Mouse (Mus musculus) liver, embryonic 16.5 days (tissue): ENCODE results near the gene Gm20425. TPM values are rescaled to one million over a fixed set of nuclear protein-coding genes. Genes with fewer than 3 reads are reported as not detected.

Source experiments
- ATAC-seq: fragments of 200-750 bp; cut with Nextera tagmentation; 2 replicates; pipeline ENCODE4 v1.8.0; 2017; ENCODE audit warnings: low read depth, mild to moderate bottlenecking, moderate number of reproducible peaks, moderate library complexity
- H3K27ac ChIP-seq: fragments of 300-500 bp; sonication (generic); 2 replicates; pipeline ENCODE4 v1.5.1; 2014; ENCODE audit warnings: mild to moderate bottlenecking, low read length
- H3K27me3 ChIP-seq: fragments of 300-500 bp; sonication (generic); 2 replicates; pipeline ENCODE4 v1.6.1; 2014; ENCODE audit warnings: low read depth, low read length, mixed read lengths; ENCODE audit not compliant: control insufficient read depth, insufficient read depth
- H3K36me3 ChIP-seq: fragments of 300-500 bp; sonication (generic); 2 replicates; pipeline ENCODE4 v1.6.1; 2014; ENCODE audit warnings: mild to moderate bottlenecking; ENCODE audit not compliant: control insufficient read depth, insufficient read depth
- H3K4me1 ChIP-seq: fragments of 300-500 bp; sonication (generic); 2 replicates; pipeline ENCODE4 v1.6.1; 2014; ENCODE audit warnings: low read depth, low read length, mixed read lengths; ENCODE audit not compliant: control insufficient read depth
- H3K4me2 ChIP-seq: fragments of 300-500 bp; sonication (generic); 2 replicates; pipeline ENCODE4 v1.6.1; 2014; ENCODE audit warnings: low read depth, low read length, mixed read lengths
- H3K4me3 ChIP-seq: fragments of 300-500 bp; sonication (generic); 2 replicates; pipeline ENCODE4 v1.5.1; 2014; ENCODE audit warnings: low read depth, mild to moderate bottlenecking, low read length
- H3K9ac ChIP-seq: fragments of 300-500 bp; sonication (generic); 2 replicates; pipeline ENCODE4 v1.6.1; 2014; ENCODE audit warnings: low read depth, low read length
- H3K9me3 ChIP-seq: fragments of 300-500 bp; sonication (generic); replicated peaks from 2 replicates; pipeline ENCODE4 v1.6.1; 2016; ENCODE audit warnings: low read length; ENCODE audit not compliant: control insufficient read depth
- WGBS: fragments of 180-500 bp; shearing (Covaris S2); extraction: QIAGEN DNeasy Blood & Tissue Kit; methylation state at CpG from one replicate; pipeline ENCODE4 v1.1.7; 2014; ENCODE audit not compliant: insufficient replicate concordance; 5-methylcytosine and 5-hydroxymethylcytosine counted together
- polyA plus RNA-seq: library from polyadenylated mRNA; unstranded; fragments of >200 nt; fragmentation: Nextera tagmentation; extraction: Ambion mirVana; gene quantifications from 2 replicates; pipeline ENCODE4 v1.2.1, GENCODE M21; 2015

Gene Gm20425
- polyA plus RNA-seq: 1.8 and 3.4 TPM in 2 replicates

DNA sequence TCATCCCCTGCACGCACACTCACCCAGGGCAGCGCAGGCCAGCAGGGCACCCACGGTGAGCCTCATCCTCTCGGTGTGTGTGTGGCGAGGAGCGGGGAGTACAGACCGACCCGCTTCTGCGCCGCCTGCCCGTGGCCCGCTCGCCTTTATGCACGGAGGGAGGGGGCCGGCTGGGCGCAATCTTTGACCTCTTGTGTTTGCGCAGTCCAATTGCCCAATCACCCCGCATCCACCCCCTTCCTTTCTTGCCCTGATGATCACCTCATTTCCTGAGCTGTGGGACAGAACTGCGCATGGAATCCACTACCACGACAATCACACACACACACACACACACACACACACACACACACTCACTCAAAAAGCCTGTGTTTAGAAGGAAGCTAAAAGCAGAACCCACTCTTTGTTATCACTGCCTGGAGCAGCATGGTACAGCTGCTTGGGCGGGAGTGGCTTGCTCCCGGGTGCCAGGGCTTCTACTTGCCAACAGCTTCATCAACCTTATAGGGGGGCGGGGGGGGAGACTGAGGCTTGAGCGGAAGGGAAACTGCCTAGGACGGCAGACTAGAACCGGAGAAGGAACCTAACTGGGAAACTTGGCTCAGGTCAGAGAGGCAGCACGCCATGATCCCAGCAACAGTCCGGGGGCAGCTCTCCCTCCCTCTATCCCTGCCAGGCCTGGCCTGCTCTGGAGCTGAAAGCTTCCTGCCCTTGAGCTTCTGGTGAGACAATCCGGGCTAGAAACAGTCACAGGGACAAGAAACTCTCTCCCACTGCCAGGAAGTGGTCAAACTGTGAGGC lies at the start of gene Gm20425, which contains the start of gene Trf:
Gene Gm20425, minus strand, starts transcription at position 157 of the 801 bp plus-strand sequence.
Gene Trf, minus strand, starts transcription at position 294 of the 801 bp plus-strand sequence.
- Histone ChIP-seq H3K27me3 (no peaks in the 10 kb centered on the region), H3K36me3 (no peaks in the 10 kb centered on the region), H3K4me3 (peak within 1 kb of the TSS; percentile 47), H3K4me1 (peaks cover 12% of the 10 kb centered on the region), H3K9ac (peak within 1 kb of the TSS; percentile 43), H3K9me3 (no peaks in the 10 kb centered on the region), H3K27ac (peak within 1 kb of the TSS; percentile 81), H3K4me2 (peak within 1 kb of the TSS; percentile 49)
- 8% methylated on average over 29 of the region's 29 CpGs for WGBS
- peak; percentile 72 for ATAC-seq

DNA sequence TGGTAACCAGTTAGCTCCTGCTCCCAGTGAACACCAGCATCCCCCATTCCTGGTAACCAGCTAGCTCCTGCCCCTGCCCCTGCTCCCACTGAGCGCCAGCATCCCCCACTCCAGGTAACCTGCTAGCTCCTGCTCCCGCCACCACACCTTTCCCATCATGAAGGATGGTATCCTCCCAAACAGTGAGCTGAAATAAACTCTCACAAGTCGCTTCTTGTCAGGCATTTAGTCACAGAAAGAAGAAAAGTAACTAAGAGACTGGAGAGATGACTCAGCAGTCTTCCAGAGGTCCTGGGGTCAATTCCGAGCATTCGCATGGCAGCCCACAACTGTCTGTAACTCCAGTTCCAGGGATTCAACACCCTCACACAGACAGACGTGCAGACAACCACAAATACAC lies 46.8 kb upstream of the Gm20425 start:
- no peak for ATAC-seq
- Histone ChIP-seq H3K9ac (no peak overlapping the region), H3K4me3 (no peak overlapping the region), H3K4me1 (peaks cover 8% of the 10 kb centered on the region), H3K27me3 (no peaks in the 10 kb centered on the region), H3K27ac (no peak overlapping the region), H3K36me3 (peaks cover 51% of the 10 kb centered on the region), H3K4me2 (no peak overlapping the region), H3K9me3 (no peaks in the 10 kb centered on the region)
- 85% methylated on average over 6 of the region's 6 CpGs for WGBS

DNA sequence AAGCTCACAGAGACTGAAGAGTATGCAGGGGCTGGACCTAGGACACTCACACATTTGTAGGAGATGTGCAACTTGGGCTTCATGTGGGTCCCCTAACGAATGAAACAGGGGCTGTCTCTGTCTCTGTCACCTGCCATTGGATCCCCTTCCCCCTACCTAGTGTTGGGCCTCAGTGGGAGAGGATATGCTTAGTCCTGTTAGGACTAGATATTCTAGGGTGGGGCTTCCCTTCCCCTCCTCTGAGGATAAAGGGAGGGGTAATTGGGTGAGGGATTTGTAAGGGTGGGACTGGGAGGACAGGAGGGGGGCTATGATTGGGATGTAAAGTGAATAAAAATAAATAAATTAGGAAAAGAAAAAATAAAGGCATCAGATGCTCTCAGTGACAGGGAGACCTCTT lies 45.6 kb upstream of the Gm20425 start:
- 48% methylated on average over 1 of the region's 1 CpGs for WGBS
- no peak overlapping the region for H3K4me2 ChIP-seq
- H3K27me3 ChIP-seq: no peaks in the 10 kb centered on the region
- H3K27ac ChIP-seq: no peak overlapping the region
- peaks cover 8% of the 10 kb centered on the region for H3K4me1 ChIP-seq
- ATAC-seq: no peak
- no peak overlapping the region for H3K4me3 ChIP-seq
- no peaks in the 10 kb centered on the region for H3K9me3 ChIP-seq
- peaks cover 43% of the 10 kb centered on the region for H3K36me3 ChIP-seq
- H3K9ac ChIP-seq: no peak overlapping the region

DNA sequence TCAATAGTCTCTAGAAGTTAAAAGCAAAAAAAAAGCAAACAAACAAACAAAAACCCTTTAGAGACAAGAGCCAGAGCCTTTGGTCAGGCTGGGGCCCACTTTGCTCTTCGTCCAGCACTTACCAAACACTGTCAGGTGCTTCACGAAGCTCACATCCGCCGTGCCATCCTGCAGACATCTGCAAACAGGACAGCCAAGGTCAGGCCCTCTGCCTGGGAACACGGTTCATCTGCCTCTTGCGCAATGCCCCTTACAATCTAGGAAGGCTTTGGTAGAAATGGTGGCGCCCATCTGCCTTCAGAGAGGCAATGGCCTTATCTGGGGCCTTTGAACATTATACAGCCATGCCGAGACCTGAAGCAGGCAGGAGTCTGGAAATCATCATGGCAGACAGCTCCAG lies 44.7 kb upstream of the Gm20425 start:
- Histone ChIP-seq H3K27me3 (no peaks in the 10 kb centered on the region), H3K4me3 (no peak overlapping the region), H3K9ac (no peak overlapping the region), H3K27ac (no peak overlapping the region), H3K4me2 (no peak overlapping the region), H3K36me3 (peaks cover 35% of the 10 kb centered on the region), H3K4me1 (peaks cover 8% of the 10 kb centered on the region), H3K9me3 (no peaks in the 10 kb centered on the region)
- ATAC-seq: peak; percentile 76
- WGBS: 58% methylated on average over 8 of the region's 8 CpGs

DNA sequence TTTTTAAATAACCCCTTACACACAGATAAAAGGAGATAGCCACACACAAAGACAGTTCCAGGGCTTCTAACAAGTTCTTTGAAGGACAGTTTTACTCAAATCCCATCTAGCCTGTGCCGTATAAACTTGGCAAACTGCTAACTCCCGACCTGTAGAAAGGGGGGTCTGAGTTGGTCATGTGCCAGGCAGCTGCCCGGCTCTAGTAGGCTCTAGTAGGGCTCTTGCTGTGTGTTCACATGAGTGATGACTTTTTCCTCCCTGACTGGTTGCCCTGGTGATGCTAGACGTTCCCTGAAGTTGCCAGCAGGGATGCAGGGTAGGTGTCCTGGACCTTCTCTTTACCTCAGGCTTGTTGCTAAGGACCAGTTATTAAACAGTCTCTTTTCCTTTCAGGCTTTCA lies 41.0 kb upstream of the Gm20425 start:
- Histone ChIP-seq H3K4me1 (peaks cover 8% of the 10 kb centered on the region), H3K4me3 (no peak overlapping the region), H3K27me3 (no peaks in the 10 kb centered on the region), H3K27ac (no peak overlapping the region), H3K36me3 (peaks cover 27% of the 10 kb centered on the region), H3K4me2 (no peak overlapping the region), H3K9ac (no peak overlapping the region), H3K9me3 (no peaks in the 10 kb centered on the region)
- no peak for ATAC-seq
- WGBS: 45% methylated on average over 4 of the region's 4 CpGs

DNA sequence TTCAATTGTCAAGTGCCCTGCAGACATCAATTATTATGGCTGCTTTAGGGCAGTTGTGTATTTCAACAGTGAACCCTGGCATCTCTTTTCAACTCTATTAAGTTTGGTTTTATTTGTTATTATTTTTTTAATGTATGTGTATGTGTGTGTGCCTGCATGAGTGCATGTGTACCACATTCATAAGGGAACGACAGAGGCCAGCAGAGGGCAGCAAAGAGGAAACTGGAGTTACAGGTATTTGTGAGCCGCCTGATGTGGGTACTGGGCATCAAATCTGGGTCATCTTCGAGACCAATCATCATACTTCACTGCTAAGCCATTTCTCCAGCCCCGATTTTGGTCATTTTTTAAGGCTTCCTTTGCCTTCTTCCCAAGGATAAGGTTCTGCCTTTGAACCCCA lies 35.7 kb upstream of the Gm20425 start:
- H3K27me3 ChIP-seq: no peaks in the 10 kb centered on the region
- H3K4me3 ChIP-seq: no peak overlapping the region
- no peak for ATAC-seq
- H3K9me3 ChIP-seq: no peaks in the 10 kb centered on the region
- H3K27ac ChIP-seq: no peak overlapping the region
- H3K4me2 ChIP-seq: no peak overlapping the region
- H3K9ac ChIP-seq: no peak overlapping the region
- 80% methylated on average over 4 of the region's 4 CpGs for WGBS
- peaks cover 48% of the 10 kb centered on the region for H3K36me3 ChIP-seq
- H3K4me1 ChIP-seq: no peaks in the 10 kb centered on the region

DNA sequence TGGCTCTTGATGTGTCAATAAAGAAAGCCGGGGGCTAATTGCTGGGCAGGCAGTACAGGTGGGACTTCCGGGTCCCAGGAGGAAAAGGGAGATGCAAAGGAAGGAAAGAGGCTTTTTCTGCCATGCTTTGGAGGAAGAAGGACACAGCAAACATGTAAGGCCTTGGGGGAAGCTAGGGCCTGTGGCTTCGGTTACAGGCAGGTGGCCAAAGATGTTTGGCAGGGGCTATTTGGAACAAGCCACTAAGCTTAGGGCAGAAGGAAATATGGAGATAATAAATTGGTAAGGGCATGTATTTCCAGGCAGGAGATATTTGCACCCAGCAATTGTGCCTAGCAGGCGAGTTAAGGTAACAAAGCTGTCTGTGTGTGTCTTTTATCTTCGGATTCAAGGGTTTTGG lies 22.8 kb upstream of the Gm20425 start:
- 72% methylated on average over 5 of the region's 5 CpGs for WGBS
- no peak overlapping the region for H3K4me3 ChIP-seq
- peaks cover 27% of the 10 kb centered on the region for H3K36me3 ChIP-seq
- no peaks in the 10 kb centered on the region for H3K27me3 ChIP-seq
- no peaks in the 10 kb centered on the region for H3K4me1 ChIP-seq
- H3K9ac ChIP-seq: no peak overlapping the region
- no peaks in the 10 kb centered on the region; the same call in 1 of the 2 replicates for H3K9me3 ChIP-seq
- no peak overlapping the region for H3K4me2 ChIP-seq
- no peak for ATAC-seq
- H3K27ac ChIP-seq: no peak overlapping the region

DNA sequence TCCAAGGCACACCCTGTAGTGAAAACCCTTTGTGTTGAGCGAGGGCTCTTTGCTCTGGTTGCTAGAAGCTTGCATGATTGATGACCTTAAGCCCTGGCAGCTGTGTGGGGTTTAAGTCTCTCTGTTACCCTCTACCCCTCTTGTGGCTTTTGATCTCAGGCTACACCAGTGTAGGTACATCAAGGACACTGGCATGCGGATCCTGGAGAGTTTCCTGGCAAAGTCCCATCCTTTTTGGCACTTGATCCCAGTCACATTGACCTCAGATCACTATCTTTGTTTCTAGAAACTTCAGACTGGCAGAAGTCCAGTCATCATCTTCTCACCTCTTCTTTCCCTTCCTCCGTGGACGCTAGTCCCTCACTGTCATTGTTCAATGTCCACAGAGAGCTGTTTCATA lies 18.5 kb upstream of the Gm20425 start:
- Histone ChIP-seq H3K4me3 (no peak overlapping the region), H3K9ac (no peak overlapping the region), H3K4me1 (peaks cover 4% of the 10 kb centered on the region), H3K9me3 (no peaks in the 10 kb centered on the region; the same call in 1 of the 2 replicates), H3K36me3 (peaks cover 8% of the 10 kb centered on the region), H3K27me3 (no peaks in the 10 kb centered on the region), H3K27ac (no peak overlapping the region), H3K4me2 (no peak overlapping the region)
- WGBS: 56% methylated on average over 4 of the region's 4 CpGs
- ATAC-seq: no peak

DNA sequence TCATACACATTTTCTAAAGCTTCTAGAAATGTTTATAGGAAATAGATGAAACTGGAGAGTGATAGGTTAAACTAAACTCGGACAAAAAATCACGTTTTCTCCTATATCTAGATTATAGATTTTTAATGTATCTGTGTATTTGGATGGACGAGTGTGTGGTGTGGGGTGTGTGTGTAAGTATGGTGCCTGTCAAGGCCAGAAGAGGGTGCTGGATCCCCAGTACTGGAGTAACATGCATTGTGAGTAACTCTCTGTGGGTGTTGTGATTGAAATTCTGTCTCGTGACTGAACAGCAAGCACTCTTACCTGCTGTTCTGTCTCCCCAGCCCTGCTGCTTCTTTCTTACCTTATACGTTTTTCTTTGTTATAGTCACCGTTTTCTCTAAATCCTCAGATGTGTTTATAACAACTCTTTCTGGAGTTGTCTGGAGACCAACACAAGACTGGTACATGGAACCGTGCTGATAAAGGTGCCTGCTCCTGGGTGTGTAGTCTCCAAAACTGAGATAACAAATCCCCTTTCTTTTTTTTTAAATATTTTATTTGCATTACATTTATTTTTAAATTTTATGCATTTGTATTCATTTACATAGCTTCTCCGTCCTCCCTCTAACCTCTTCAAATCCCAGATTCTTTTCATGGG lies 16.5 kb upstream of the Gm20425 start:
- Histone ChIP-seq H3K4me2 (no peak overlapping the region), H3K27ac (no peak overlapping the region), H3K4me1 (peaks cover 6% of the 10 kb centered on the region), H3K9me3 (no peaks in the 10 kb centered on the region), H3K4me3 (no peak overlapping the region), H3K9ac (no peak overlapping the region), H3K27me3 (no peaks in the 10 kb centered on the region), H3K36me3 (peaks cover 5% of the 10 kb centered on the region; the same call in 1 of the 2 replicates)
- ATAC-seq: peak; percentile 55
- 41% methylated on average over 8 of the region's 8 CpGs for WGBS
